Mouse (Mus musculus) heart, adult 10 weeks (tissue): ENCODE measurements around the gene Slitrk2. TPM values are rescaled to one million over a fixed set of nuclear protein-coding genes. Genes with fewer than 3 reads are reported as not detected.

ENCODE experiments used
- polyA plus RNA-seq: library from polyadenylated mRNA; stranded (reverse); fragments of 350-450 nt; fragmentation: Illumina TruSeq; extraction: RNeasy Lipid Tissue Mini Kit (QIAGEN cat#74804); gene quantifications from one replicate; pipeline ENCODE4 v1.2.3, GENCODE M21; 2014; ENCODE audit warnings: low read depth, low replicate concordance

Slitrk2 gene
- 0.39 TPM for polyA plus RNA-seq

DNA sequence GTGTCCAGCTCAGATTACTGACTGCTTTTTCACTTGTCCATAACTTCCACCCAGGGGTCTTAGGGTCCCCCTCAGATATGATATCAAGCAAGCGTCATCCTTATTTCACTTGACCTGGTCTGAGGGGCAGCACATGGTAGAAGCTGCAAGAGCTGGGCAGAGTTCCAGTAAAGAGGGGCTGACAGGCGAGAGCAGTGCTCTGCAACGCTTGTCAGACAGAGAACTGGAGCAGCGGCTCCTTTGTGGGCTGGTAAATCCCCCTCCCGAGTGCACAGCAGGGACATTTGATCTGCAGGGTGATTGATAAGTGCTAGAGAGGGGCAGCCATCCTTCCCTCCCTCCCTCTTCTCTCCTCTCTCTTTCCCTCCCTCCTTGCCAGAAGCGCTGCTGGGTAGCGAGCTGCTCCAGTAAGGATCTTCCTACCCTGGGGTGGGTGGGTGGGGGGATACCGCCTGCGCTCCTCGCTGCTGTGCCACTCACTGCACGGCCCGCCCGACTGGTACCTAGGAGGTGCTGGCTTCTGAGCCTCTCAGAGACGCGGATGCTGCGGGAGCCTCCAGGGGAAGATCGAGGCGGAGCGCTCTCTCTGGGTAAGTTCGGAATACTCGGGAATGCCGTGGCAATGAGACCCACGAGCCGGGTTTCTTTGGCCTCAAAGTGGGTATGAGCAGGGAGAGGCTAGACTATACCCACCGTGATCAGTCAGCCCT, at the start of gene Slitrk2:
Gene Slitrk2 (plus strand): TSS at position 408 of the 710 bp plus-strand sequence.

